Mouse (Mus musculus): ENCODE measurements at regions not wholly inside any gene's neighbourhood (a gene's known extent, or its start where the extent isn't known, plus 50 kb on each side); places are given as distances from the start of the nearest gene placed in this dataset.

DNA sequence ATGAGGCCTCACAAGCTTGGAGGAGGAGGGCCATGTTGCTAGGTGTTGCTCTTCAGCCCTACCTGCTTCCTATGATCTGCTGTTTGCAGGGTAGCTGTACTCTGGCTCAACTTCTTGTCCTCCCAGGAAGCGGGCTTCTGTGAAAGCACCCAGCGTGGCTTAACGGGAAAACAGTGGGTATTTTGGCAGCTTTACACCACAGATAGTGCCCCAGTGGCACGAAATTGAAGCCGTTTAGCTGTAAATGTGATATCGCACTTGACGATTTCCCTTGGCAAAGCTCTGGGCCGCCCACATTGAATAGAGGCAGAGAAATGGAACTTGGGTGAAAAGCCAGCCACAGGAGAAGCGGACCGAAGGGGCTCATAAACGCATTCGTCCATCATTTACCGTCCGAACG lies 70.8 kb upstream of the Mrps9 start:
- no peak for TF ChIP-seq CTCF (IDR thresholded peaks at IDR 0.05; ENCODE audit: low read depth)
- TF ChIP-seq EP300 (optimal IDR thresholded peaks at IDR 0.05): no peak
